Mouse (Mus musculus) testis, postnatal 14 days (tissue): ENCODE measurements around the gene Ube2m.
"Not testable (repeated sequence)": the region's sequence is repeated elsewhere in the genome, so short reads cannot be mapped to it uniquely, and the experiment has no call there.

Experiments
- DNase-seq: peaks from one replicate; pipeline ENCODE4 v3.0.0; 2021; ENCODE audit warnings: low spot score

Gene Ube2m

DNA sequence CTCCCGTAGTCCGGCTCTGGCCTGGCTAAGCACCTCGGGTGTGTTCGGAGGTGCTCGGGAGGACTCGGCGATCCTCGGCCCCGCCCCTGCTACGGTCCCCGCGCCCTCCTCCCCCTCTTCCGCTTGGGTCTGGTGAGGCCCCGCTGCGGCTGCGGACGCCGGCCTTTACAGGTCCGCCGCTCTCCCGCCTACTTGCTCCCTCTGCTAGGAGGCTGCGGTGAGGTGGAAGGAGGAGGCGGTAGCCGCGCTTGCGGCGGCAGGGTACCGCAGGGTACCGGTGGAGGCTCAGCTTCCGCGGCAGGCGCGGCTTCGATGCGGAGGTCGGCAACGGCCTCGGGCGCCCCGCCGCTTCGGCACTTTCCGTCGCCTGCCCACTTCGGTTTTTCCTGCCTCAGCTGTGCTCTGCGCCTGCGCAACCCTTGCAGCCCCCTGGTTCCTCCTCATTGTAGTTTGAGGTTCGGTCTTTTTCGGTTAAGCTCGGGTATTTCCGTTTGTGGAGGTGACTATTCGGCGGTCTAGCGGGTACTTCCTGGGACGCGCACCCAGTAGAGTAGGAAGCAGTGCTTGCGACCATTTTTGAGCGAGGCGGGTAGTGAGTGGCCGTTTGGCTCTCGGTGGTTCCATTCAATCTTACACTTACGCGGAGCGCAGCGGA lies at the start of gene Ube2m:
Gene Ube2m (minus strand): TSS at position 375 of the 655 bp plus-strand sequence.
- DNase-seq, result peak; percentile 96

DNA sequence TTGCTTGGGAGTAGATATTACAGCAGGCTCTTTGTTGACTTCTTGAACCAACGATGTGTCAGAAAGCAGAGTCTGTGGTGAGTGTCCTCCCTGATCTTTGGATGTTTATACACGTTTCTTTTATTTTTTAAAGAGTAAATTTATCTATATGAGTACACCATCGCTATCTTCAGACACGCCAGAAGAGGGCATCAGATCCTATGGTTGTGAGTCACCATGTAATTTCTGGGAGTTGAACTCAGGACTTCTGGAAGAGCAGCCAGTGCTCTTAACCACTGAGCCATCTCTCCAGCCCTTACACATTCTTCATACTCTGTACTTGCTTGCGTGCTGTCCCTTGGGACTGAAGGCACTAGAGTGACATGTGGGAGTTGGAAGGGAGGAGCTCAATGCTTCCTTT lies 34.2 kb upstream of the Ube2m start:
- DNase-seq, result no peak

DNA sequence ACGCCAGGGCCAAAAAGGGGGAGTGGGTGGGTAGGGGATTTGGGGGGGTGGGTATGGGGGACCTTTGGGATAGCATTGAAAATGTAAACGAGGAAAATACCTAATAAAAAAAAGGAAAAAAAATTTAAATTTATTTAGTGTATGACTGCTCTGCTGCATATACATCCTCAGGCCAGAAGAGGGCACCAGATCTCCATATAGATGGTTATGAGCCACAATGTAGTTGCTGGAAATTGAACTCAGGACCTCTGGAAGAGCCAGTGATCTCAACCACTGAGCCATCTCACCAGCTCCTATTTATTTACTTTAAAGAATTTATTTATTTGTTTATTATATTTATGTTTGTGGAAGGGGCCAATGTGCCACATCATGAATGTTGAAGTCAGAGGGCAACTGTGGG lies 25.3 kb upstream of the Ube2m start:
- DNase-seq, result not testable (repeated sequence)

DNA sequence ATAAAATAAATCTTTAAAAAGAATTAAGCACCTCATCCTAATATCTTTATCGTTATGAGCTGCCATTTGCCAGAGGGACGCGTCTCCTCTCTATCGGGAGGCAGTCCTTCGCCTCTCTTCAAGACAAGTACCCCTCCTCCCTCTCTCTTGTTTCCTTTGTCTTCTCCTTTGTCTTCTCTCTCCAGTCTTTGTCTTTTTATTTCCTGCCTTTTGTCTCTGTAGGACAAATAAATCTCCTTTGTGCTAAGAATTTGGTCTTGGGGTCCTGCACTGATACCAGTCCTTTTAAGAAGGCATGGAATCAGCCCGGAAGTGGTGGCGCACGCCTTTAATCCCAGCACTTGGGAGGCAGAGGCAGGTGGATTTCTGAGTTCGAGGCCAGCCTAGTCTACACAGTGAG lies 21.5 kb upstream of the Ube2m start:
- DNase-seq, result no peak

DNA sequence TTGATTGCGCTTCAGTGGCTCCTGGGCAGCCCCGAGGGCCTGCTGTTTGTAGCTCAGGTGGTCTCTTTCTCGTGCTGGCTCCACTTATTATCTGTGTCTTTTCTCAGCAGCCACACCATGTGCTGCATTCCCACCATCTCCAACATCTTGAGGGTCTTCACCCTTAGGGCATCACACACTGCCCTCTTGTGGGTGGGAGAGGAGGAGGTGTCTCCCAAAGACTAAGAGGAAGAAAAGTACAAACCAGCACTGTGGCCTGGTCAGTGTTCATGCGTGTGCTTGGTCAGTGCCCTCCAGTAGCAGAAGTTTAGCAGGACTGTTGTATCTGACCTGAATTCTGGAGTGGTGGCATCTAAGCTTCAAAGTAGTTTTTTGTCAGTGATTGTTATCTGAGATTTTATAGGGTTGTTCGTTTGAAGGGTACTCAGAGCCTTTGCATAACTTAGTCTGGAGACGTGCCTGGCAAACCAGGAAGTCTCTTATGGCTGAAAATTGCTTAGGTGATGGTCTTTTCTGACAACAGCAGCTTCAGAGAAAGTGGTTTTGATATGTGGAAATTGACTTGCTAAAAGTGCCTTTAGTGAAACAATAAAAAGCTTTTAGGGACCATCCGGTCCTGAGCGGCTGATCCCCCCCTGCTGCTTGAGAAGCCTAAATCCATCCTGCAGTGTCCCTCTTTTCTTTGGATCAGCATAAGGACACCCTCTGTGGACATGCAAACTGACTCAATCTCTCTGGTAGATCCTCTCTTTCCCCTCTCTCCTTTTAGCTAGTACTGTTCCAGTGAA lies 19.0 kb upstream of the Ube2m start:
- no peak for DNase-seq

DNA sequence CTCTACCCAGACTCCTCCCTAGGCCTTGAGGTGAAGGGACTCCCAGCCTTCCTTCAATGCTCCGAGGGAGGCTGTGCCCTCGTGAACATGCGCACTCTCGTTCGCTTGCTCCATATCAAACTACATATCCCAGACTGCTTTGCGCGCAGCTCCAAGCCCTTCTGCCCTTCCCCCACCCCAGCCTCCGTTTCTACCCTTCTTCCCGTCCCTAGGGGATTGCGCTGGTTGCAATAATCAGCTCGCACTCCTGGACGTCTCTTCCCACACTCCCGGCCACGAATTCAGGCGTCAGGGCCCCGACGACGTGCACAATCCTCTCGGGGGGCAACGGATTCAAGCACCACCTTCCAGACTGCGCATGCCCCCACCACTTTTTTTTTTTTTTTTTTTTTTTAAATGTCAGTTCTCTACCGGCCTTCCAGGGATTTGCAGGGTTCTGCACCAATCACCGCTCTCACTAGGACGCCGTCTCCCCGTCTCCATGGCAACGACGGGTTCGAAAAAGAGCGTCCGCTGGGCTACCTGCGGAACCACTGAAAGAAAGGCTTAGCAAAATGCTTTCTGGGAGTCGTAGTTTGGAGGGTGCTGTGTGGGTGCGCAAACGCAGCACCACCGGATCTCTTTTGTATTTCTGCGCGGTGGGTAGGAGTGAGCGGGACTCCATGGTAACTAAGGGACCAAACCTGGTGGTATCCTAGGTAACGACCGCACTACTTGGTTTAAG lies 16.4 kb upstream of the Ube2m start, which contains the start of gene Mzf1:
Gene Mzf1 (minus strand): TSS at position 478 of the 724 bp plus-strand sequence.
- peak; percentile 93 for DNase-seq

DNA sequence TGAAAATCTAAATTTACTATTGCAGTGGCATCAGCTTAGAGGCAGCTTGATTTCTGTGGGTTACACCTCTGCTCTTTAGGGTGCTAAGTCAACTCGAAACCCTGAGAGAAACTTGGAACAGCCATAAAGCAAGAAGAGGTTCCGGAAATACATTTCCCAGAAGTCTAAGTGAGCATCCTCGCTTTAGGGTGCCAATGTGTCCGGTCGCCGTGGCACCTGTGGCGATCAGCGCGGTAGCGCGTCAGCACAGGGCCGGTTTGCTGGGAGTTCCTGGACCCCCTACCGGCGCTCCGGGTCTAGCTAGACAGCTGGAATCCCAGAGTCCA lies 15.8 kb upstream of the Ube2m start:
- no peak for DNase-seq

DNA sequence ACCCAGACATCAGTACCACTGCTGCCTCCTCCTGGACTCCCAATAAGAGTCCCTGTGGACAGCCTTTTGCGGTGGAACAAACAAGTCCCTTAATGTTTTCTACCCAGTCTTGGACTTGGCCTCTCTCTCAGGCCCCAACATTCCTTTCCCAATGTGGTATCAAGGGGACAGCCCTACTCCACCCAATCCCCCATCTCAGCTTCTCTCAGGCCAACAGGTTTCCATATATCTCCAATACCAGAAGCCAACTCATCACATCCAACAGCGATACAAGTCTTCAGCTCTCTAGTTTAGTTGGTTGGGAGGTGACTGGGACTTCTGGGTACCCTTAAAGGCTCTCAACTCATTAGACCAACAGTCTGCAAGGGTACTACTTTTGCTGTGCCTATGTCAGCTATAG lies 15.4 kb upstream of the Ube2m start:
- DNase-seq, result no peak

DNA sequence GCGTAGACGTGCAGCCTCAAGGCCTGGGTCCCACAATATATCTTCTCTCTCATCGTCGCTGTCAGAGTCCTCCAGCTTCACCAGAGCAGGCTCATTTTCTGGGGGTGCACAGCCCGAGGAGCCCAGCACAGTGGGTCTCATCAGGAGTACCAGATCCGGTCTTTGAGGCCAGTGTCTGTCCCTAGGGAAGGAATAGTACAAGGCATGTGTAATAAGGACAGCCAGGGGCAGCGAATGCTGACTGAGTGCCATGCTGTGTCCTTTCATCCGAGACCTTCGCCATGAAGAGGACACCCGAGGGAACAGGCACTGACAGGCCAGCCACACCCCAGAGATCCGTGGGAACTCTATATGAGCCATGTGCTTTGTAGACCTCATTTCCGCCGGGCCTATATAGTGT lies 14.9 kb upstream of the Ube2m start:
- no peak for DNase-seq

DNA sequence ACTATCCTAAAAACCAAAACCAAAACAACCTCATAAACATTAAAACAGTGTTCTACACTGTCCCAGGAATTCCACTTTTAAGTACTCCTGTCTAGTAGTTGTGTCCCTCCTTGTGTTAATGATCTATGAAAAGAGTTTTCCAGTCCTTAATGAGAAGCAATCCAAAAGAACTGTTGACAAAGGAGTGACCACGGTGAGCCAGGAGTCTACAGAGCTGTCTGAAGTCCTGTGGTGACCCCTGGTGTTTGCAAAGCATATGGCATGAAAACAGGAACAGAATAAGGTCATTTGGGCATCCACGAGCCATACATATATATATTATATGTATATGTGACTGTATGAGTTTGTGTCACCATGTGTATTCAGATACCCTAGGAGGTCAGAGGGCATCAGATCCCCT lies 8.0 kb upstream of the Ube2m start:
- peak; percentile 19 for DNase-seq

DNA sequence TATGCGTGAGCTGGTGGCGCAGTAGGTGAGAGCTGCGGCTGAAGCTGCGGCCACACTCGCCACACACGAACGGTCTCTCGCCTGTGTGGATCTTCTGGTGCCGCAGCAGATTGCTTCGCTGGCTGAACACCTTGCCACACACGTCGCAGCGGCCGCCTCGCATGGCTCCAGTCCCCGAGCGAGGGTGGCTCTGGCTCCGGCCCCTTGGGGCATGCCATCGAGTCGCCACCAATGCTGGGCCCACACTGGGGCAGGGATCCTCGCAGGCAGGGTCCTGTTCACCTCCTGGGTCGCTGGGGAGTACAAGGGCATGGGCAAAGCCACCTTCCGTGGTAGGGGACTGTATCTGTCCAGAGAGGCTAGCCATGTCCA lies 6.2 kb upstream of the Ube2m start:
- DNase-seq, result no peak

DNA sequence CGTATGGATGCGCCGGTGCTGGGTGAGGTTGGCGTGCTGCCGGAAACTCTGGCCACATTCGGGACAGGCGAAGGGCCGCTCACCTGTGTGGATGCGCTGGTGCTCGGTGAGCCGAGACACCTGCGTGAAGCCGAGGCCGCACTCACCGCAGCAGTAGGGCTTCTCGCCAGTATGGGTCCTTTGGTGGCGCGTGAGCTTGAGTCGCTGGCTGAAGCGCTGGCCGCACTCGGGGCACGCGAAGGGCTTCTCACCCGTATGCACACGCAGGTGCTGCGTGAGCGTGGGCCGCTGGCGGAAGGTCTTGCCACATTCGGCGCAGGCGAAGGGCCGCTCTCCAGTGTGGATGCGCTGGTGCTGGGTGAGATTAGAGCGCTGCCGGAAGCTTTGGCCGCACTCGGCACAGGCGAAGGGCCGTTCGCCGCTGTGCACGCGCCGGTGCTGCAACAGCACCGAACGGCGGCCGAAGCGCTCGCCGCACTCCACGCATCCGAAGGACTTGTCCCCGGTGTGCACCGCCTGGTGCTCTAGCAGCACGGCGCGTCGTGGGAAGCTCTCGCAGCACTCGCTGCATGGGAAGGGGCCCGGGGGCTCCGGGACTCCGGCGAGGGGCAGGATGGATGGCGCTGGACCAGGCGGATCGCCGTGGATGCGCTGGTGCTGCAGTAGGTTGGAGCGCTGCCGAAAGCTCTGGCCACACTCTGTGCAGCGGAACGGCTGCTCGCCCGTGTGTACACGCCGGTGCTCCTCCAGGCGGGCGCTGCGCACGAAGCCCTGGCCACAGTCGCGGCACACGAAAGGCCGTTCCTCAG lies 5.6 kb upstream of the Ube2m start:
- peak; percentile 11 for DNase-seq

DNA sequence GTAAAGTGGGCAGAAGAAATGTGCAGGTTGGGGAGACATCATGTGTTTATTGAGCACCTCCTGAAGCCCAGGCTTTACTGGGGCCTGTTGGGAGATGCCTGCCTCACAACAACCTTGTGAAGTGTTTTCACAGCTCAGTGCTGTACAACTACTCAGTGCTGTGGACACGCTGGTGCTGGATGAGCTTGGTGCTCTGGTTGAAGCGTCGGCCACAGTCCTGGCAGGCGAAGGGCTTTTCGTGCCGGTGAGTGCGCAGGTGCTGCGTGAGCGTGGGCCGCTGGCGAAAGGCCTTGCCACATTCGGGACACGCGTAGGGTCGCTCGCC lies 5.0 kb upstream of the Ube2m start:
- no peak for DNase-seq

DNA sequence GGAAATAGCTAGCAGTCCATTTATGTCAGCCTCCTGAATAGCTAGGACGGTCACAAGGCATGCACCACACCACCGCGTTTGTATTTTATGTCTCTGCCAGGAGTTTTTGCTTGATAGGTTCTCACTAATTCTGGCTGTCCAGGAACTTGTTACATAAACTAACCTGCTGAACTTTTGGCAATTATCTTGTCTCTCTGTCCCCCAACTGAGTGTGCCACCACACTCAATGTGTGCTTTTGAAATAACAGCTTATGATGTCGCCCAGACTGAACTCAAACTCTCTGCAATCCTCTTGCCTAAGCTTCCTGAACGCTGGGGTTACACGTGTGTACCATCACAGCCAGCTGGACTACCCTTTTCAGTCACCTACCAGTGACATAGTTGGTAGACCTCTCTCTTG lies 4.4 kb upstream of the Ube2m start:
- no peak for DNase-seq

DNA sequence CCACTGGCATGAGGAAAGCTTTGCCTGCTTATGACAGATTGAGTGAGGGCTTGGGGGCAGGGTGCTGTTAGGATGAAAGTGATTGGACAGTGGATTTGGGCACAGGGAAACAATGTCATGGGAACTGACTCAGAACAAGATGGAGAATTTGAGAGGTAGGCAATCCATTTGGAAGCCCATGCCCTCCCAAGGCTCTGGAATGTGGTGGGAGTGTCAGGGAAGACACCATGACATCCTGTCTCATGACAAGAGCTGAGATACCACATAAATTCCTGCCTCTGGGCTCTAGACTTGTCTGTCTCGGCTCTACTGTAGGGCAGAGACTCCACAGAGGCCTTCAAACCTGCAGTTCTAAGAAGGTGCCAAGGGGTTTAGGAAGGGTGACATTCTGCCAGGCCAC lies 3.2 kb upstream of the Ube2m start:
- no peak for DNase-seq

DNA sequence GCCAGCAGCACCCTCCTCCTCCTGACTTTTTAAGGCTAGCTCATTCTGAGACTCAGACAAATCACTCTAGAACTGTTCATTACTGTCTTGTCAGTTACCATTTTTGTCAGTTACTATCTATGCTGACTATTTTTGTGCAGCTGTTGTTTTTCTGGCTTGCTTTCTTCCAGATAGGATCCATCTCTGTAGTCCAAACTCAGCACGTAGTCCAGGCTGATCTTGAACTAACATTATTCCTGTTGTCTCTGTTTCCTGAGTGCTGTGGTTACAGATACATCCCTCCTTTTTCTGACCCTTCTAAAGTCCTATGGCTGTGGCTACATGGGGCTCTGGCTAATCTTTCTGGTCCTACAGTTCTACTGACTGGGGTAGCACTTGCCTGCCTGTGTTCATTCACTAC lies 1.1 kb upstream of the Ube2m start:
- DNase-seq, result no peak

DNA sequence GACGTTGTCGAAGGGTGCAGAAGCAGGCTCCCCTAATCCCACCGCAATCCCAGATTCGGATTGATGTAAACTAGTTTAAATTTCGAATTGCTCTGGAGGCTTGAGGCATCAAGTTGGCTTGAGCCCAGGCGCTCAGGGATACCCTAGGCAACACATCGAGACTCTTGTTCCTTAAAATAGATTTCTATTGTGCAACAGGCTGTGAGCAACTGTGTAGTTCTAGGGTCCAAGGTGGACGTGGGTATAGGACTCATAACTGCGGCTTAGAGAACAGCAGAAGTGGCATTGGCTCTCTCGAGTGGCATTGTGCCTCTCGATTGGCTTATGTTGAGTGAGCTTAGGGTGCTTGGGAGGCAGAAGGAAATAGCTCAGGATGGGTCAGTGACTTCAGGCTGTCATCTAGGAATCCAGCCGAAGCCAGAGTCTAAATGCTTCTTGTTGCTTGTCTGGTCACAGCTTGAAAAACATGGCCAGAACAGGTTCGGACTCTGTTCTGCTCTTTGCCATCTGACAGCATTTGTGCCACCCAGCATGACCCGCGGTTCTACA lies 620 bp upstream of the Ube2m start:
- no peak for DNase-seq

DNA sequence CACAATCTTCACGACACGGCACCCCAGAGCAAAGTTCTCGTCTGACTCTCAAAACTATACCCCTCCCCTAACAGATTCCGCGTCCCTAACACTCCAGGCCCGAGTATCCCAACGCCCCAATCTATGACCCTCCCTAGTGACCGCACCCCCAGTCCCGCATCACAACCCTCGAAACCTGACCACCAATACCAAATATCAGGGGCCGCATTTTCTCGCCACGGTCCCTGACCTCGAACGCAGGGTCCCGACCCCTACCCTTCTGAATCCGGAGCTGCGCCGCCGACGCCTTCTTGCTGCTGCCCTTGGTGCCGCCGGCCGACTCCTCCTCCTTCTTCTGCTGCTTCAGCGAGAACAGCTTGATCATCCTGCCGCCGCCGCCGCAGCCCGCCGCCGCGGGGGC lies 709 bp downstream of the Ube2m start:
- no peak for DNase-seq

DNA sequence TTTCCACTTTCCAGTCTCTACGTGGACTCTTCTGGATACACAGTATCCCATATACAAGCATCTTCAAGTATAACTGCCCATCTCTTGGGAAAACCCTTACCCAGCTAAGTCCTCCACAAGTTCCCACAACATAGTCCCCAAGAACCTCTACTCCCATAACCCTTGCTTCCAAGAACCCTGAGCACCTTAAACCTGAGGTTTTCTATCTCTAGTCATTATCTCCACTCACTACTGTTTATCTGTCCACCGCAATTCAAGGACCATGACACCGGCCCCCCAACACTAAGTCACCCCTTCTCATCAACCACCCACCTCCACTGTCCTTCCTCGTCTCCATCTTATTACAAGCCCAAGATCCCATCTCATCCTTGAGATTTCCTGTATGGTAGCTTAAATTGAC lies 1.3 kb downstream of the Ube2m start:
- DNase-seq, result no peak

DNA sequence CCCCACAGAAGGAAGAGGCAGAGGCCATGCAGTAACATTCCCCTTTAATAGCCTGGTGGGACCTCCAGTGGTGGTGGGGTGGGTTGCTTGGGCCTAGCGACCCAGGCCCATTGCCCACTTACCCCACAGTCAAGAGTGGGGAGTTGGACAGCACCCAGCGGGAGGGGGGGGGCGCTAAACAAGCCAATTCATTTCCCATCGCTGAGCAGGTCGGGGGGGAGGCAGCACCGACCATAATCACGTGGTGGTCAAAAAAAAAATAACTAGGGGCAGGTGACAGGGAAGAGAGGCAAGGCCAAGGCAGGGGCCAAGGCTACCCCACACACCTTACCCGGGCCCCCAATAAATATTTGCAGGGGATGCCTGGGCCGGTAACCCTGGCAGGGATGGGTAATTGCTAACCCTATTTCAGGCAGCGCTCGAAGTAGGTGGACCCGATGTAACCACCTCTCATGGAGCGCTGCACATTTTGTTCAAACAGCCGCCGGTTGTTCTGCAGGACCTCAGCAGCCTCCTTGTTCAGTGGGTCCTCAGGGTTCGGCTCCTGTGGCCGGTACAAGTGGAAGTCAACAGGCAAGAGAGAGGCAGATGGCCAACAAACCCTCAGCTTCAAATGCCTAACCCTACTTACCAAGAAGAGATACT lies 2.7 kb downstream of the Ube2m start:
- no peak for DNase-seq

DNA sequence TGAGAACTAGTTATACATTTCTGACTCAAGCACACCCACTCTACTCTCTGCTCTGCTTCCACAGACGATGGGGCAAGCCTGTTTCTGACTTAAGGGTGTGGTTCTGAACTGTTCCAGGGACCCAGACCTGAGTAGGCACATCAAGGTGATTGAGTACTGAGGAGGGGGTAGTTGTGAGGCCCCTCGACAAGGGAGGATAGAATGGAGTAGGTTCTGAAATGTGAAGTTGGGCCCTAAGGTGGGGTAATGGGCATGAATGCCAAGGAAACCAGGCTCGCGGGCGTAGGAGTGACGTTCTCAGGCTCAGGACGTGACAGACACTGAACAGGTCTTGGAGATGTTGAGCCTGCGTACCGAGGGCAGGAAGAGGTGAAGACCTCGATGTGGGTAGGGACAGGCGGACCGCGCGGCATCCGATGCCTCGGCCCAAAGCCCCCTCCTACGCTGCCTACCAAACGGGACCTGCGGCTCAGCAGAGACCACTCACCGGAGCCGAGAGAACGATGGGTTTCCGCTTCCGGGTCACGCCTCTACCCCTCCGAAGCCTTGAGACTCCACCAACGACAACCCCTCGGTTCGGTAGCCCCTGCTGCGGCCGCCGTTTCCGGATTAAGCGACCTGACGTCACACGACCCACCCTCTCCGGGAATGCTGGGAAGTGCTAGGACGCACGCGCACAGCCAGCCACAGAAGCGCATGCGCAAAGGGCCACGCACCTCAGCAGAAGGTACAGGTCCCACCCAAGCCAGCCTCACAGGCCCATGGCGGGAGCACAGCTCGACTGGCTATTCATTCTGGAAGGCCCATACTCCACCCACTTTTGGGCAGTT lies 3.7 kb downstream of the Ube2m start, which contains the start of gene Chmp2a:
Gene Chmp2a (minus strand): TSS at position 660 of the 830 bp plus-strand sequence.
- peak; percentile 96 for DNase-seq
